Mouse (Mus musculus): Measurements from ENCODE around the gene Cish.
A peak's percentile ranks its signal among the peaks of the same experiment; 100 is the strongest.

Cish gene

GRCm38 (mm10) chr9:107296016-107296040 is at the start of gene Cish:
Cish (plus strand) TSS chr9:107296026.
- no peak for DNase-seq (ENCODE audit: low spot score)

DNA sequence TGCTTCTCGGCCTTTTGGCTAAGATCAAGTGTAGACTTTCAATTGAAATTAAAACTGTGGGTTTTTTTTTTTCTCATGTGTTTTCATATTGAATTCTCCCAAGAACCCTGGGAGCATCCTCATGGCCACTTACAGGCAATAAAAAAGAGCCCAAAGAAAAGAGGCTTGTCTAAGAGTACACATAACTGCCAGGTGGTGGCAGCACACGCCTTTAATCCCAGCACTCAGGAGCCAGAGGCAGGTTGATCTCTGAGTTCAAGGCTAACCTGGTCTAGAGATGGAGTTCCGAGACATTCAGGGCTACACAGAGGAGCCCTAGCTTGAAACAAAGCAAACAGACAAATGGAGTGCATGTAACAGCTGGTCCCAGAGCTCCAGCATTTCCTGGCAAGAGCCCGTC is 49.7 kb upstream of the Cish start:
- no peak for DNase-seq (ENCODE audit: low spot score)

DNA sequence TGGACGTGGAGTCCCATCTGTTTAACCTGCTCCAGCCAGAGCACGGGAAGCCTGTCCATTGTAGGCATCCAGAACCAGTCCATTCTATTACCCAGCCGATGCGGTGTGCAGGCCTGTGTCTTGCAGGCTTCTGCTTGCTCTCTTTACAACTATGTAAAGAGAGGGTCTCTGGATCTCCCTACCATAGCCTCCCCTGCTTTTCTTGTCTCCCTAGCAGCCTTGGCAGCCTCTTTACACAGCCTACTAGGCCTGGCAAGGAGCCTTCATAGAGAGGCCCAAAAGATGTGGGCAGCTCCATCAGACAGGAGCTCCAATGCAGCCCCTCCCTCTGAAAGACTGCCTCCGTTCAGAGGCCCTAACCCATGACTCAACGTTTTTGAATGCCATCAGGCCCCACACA is 46.7 kb upstream of the Cish start:
- DNase-seq (ENCODE audit: low spot score), result no peak

GRCm38 (mm10) chr9:107250416-107251337 is 45.1 kb upstream of the Cish start:
- DNase-seq (ENCODE audit: low spot score), result peak; percentile 30

DNA sequence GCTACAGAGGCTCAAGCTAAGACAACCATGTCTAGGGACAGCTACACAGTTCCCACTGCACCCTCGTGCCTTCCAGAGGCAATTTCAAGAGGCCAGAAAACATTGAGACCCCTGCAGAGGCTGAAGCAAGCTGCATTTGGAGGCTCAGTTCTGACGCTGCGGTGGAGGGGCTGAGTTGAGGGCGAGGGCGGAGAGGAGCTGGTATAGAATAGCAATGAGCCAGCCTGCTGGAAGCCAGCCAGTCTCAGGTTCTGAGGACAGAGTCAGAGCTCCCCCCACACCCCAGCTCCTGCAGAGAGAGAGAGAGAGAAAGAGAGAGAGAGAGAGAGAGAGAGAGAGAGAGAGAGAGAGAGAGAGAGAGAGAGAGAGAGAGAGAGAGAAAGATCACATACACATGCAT is 43.7 kb upstream of the Cish start:
- no peak for DNase-seq (ENCODE audit: low spot score)

- DNase-seq (ENCODE audit: low spot score), result no peak
Observed at GRCm38 (mm10) chr9:107254476-107254875, 41.4 kb upstream of the Cish start.

DNA sequence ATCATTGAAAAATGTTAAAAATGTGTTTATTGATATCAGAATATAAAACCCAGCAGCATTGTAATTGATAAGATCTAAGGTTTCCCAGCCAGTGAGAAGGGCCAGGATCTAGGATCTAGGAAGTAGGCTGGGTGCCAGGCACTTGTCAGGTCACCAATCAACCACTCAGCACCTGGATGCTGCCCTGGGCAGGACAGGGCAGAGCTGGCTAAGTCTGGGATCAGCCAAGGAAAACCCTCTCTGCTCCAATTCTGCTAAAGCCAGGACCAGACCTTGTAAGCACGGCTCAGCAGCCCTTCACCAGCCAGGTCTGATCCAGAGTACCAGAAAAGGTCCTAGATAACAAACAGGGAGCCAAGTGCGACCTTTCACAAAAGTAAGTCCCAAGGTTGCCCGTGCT is 40.9 kb upstream of the Cish start:
- no peak for DNase-seq (ENCODE audit: low spot score)

GRCm38 (mm10) chr9:107255596-107255995 is 40.2 kb upstream of the Cish start:
- no peak for DNase-seq (ENCODE audit: low spot score)

GRCm38 (mm10) chr9:107259571-107259970 is 36.3 kb upstream of the Cish start:
- no peak for DNase-seq (ENCODE audit: low spot score)

DNA sequence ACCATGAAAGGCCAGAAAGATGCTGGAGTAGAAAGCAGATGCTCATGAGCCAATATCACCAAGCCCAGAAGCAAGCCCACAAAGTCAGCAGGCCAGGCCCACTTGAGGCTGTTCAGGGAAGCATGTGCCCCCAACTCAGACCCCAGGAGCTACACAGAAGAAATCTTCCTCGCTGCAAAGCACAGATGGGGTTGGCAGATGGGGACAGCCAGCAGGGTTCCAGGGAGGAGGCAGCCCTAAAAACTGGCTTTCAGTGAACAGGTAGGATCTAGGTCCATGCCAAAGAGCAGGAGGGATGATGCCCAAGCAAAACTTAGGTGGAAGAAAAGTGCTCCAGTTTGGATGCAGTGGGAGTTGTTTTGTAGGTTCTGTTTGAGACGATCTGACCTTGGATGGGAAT is 35.4 kb upstream of the Cish start:
- no peak for DNase-seq (ENCODE audit: low spot score)

DNA sequence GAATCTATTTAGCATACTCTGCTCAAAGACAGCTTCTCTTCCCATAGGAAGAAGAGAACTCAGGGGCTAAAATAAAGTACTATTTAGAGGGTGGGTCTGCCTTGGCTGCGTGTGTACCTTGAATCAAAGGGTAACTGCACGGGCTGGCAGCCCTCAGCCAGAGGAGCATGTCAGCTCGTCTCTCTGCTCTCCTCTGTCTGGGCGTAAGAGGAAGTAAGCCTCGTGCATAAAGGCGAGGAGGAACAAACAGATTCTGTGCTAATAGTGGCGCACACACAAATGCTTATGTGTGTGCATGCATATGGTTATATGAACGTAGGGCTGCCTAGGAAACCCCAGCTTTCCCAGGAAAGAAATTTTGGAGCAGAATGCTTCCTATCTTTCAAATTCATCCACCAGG is 35.0 kb upstream of the Cish start:
- no peak for DNase-seq (ENCODE audit: low spot score)

DNA sequence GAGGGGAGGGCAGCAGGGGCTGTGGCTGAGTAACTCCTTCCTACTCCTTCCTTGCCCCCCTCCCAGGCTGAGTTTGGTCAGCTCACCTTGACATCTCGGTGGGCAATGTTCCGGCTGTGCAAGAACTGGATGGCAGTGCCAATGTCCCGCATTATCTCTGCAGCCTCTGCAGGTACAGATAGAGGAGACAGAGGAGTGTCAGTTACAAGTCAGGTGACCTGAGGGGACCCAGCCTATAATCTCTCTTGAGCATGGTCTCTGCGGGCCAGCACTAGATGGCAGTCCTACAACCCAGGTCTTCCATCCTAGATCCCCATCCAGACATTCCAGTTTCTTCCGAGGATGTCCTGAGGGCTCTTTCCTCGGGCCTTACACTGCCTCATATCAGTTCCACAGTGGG is 34.0 kb upstream of the Cish start:
- no peak for DNase-seq (ENCODE audit: low spot score)

GRCm38 (mm10) chr9:107262375-107262774 is 33.5 kb upstream of the Cish start:
- no peak for DNase-seq (ENCODE audit: low spot score)

DNA sequence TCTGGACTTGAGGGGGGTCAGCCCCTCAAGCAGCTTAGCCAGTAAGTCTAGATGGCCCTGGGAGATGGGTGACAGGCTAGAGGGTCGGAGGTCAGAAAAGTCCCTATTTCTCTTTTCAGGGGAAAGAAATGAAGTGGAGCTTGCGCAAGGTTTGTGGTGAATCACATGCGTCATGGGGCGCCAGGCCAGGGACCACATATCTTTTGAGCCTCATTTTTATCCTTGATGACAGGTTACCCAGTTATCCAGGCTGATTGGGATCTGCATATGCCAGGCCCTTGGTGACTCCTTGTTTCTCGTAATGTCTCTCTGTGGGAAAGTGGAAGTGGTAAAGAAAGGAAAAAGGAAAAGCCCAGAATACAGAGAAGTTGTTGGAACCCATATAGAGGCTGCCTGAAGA is 31.9 kb upstream of the Cish start:
- DNase-seq (ENCODE audit: low spot score), result no peak

- DNase-seq (ENCODE audit: low spot score), result no peak
Observed at GRCm38 (mm10) chr9:107264731-107265130, 31.1 kb upstream of the Cish start.

DNA sequence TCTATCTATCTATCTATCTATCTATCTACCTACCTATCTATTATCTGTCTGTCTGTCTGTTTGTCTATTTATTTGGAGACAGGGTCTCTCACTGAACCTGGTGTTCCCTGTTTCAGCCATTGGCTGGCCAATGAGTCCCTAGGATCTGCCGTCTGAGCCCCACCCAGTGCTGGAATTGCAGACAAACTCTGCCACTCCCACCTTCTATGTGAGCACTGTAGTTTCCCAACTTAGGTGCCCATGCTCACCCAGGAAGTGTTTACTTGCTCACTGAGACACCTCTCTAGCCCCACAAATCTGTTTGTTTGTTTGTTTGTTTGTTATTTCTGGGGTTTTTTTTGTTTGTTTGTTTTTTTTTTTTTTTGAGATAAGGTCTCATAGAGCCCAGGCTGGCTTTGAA is 28.8 kb upstream of the Cish start:
- no peak for DNase-seq (ENCODE audit: low spot score)

DNA sequence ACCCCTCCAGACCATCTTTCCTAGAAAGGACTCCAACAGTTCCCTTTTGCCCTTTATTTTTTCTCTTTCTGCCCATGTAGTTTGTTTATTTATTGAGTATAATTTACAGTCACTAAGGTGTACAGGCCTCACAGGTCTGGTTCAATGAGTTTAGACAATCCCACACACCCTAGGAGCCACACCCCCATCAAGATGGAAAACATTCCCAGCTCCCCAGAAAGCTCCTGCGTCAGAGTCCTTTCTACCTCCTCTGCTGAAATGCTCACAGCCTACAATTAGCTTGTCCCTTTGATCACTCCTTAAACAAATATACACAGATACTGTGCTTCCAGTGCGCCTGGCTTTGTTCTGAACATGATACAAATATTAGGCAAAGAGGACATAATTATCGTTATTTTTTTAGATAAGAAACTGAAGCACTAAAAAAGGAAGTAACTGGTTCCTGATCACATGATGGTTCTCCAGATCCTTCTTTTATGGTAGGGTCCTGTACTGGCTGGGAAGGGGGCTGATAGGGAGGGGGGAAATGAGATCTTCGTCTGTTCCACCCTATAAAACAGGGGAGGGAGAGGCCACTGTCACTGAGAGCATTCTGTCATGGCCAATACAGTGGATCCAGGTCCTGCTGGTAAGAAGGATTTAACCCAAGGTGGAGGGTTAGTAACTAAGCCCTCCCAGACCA is 28.0 kb upstream of the Cish start:
- DNase-seq (ENCODE audit: low spot score), result no peak

DNA sequence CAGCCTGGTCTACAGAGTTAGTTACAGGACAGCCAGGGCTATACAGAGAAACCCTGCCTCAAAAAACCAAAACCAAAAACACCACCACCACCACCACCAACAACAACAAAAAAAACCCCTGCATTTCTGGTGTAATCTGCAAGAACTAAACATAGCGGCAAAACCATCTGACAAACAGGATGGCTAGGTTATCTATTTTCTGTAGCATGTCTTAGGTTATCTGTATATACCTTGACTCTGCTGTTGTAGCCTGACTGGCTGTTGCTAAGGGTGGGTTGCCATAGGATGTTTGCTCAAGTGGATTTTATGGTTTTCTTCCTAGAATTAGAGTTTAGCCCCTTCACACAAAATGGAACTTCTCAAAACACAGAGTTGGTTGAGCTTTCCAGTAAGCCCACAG is 26.1 kb upstream of the Cish start:
- no peak for DNase-seq (ENCODE audit: low spot score)

DNA sequence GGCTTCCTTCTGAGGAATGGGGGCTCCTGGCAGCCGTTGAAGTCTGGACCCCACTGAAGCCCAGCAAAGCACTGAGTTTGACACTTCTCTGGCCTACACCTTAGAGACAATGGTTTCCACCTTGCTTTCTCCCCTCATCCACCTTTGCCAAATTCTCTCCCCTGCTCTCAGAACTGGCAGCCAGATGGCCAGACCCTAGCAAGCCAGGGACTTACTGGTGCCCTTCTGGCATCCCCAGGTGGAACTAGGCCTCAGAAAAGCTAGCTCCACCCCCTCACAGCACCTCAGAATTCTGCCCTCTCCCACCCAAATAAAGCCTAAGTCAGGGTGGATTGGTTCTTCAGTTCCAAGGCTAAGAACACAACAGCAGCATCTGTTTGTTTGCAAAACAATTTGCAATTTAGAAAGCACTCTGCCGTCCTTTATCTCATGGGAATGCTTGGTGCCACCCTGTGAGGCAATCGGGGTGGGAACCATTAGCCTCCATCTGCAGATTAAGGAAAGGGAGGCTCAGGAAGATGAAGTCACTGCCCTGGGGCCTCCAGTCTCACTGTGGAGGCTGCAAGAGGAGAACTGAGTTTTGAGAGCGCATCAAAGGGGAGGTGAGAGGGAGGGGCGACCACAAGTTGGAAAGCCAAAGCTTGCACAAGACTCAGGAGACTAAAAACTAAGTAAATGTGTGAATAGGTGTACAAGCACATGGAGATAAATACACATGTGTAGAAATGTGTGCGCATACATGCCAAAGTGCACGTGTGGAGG is 24.5 kb upstream of the Cish start:
- DNase-seq (ENCODE audit: low spot score), result no peak

DNA sequence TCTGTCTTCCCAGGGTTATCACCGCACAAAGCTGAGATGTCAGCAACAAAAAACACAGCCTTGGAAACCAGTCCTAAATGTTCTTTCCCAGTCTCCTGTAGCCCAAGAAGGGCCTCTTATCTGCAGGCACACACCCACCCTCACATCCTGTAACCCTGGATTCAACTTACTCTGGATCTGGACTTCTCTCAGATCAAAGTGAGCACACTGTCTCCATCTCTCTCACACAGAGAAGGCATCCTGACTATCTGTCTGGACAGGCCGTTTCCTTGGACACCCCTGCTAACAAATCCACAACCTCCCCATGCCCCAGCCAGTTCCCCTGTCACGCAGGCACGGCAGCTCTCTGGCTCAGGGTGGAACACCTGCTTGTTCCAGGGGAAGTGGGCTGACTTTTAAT is 23.5 kb upstream of the Cish start:
- DNase-seq (ENCODE audit: low spot score), result no peak

DNA sequence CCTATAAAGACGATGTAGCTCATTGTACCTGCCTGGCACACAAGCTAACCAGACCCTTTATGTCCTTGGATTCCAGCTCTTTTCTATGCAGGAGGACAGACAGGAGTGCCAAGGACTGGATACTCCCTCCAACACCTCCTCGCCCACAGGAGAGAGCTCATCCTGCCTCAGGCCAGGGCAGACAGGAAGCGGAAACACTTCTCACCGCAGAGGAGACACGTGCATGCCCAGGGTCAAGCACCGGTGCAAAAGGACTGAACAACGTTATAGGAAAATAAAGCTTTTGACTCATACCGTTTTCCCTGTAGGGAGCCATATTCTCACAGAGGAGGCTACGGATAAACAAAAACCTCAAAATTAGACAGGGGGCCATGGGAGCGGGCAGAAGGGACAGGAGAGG is 22.6 kb upstream of the Cish start:
- no peak for DNase-seq (ENCODE audit: low spot score)

- no peak for DNase-seq (ENCODE audit: low spot score)
Observed at GRCm38 (mm10) chr9:107274751-107275150, 21.1 kb upstream of the Cish start.

DNA sequence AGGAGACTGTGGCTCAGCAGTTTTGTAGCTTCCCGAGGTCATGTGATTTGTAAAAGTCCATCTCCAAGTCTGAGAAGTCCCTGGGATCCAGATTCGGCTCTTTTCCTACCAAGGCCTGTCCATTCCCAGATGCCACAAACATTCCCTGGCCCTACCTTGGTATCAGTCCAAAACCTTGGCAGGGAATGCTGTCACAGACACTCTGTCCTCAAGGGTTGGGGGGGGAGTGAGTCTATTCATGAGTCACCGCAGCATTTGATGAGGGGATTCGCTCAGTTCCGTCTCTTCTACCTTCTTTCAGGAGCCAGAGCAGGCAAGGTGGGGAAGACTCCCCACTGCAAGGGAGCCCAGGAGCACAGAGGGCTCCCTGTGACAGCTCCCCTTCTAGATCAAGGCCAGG is 20.1 kb upstream of the Cish start:
- DNase-seq (ENCODE audit: low spot score), result no peak

DNA sequence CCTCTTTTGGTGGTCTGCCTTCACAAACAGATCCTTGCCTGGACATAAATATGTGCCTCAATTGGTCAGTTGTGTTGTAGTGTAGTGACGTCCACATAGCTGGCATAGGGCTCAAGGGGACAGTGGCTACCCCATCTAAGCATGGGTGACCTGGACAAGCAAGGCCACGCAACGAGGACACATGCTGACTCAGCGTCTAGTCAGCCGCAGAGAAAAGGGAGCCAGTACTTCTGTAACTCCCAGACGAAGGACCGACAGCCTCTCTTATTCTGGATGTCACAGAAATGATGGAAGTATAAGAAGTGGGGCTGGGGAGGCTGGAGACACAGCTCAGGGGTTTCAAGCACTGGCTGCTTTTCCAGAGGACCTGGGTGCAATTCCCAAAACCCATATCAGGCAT is 18.2 kb upstream of the Cish start:
- no peak for DNase-seq (ENCODE audit: low spot score)
